Mouse (Mus musculus) stomach, embryonic 16.5 days (tissue): ENCODE results near the gene Ncs1. TPM values are rescaled to one million over a fixed set of nuclear protein-coding genes. Genes with fewer than 3 reads are reported as not detected.

ENCODE experiments used
- ATAC-seq: fragments of 200-750 bp; cut with Nextera tagmentation; 2 replicates; pipeline ENCODE4 v1.8.0; 2017; ENCODE audit warnings: moderate number of reproducible peaks, moderate TSS enrichment; ENCODE audit not compliant: insufficient read depth, low FRiP score
- H3K27ac ChIP-seq: fragments of 300-500 bp; sonication (generic); 2 replicates; pipeline ENCODE4 v1.5.1; 2014; ENCODE audit warnings: low read length
- H3K27me3 ChIP-seq: fragments of 300-500 bp; sonication (generic); 2 replicates; pipeline ENCODE4 v1.6.1; 2014; ENCODE audit warnings: low read length, control low read depth, mixed read lengths; ENCODE audit not compliant: control insufficient read depth, insufficient read depth
- H3K36me3 ChIP-seq: fragments of 300-500 bp; sonication (generic); 2 replicates; pipeline ENCODE4 v1.6.1; 2014; ENCODE audit warnings: low read length; ENCODE audit not compliant: control insufficient read depth, insufficient read depth
- H3K4me1 ChIP-seq: fragments of 300-500 bp; sonication (generic); 2 replicates; pipeline ENCODE4 v1.6.1; 2014; ENCODE audit warnings: low read length, control low read depth, mixed read lengths; ENCODE audit not compliant: control insufficient read depth, insufficient read depth
- H3K4me2 ChIP-seq: fragments of 300-500 bp; sonication (generic); 2 replicates; pipeline ENCODE4 v1.6.1; 2014; ENCODE audit warnings: low read depth, low read length, mixed read lengths
- H3K4me3 ChIP-seq: fragments of 300-500 bp; sonication (generic); replicated peaks from 2 replicates; pipeline ENCODE4 v1.5.1; 2014; ENCODE audit warnings: mild to moderate bottlenecking, low read length
- H3K9ac ChIP-seq: fragments of 300-500 bp; sonication (generic); 2 replicates; pipeline ENCODE4 v1.6.1; 2014; ENCODE audit warnings: low read length
- H3K9me3 ChIP-seq: fragments of 300-500 bp; sonication (generic); replicated peaks from 2 replicates; pipeline ENCODE4 v1.6.1; 2016; ENCODE audit warnings: low read length, control low read depth; ENCODE audit not compliant: control insufficient read depth
- WGBS: fragments of 180-500 bp; shearing (Covaris S2); extraction: QIAGEN DNeasy Blood & Tissue Kit; methylation state at CpG from one replicate; pipeline ENCODE4 v1.1.7; 2014; 5-methylcytosine and 5-hydroxymethylcytosine counted together
- polyA plus RNA-seq: library from polyadenylated mRNA; unstranded; fragments of >200 nt; fragmentation: Nextera tagmentation; extraction: Ambion mirVana; gene quantifications from 2 replicates; pipeline ENCODE4 v1.2.1, GENCODE M21; 2015

Gene Ncs1
- polyA plus RNA-seq, 1 experiment from 2014 or later = 22.2 TPM

GRCm38 (mm10) chr2:31314007-31314465 is 68.4 kb downstream of the Ncs1 start, which contains the start of gene Hmcn2:
TSS of gene Hmcn2 (plus strand) at chr2:31314415.
- peaks cover 46% of the 10 kb centered on the region for H3K27me3 ChIP-seq
- H3K4me3 ChIP-seq = peak within 1 kb of the TSS; percentile 37
- ATAC-seq = no peak
- H3K36me3 ChIP-seq = no peaks in the 10 kb centered on the region
- H3K9me3 ChIP-seq = no peaks in the 10 kb centered on the region
- WGBS = 3% methylated on average over 33 of the region's 33 CpGs
- H3K9ac ChIP-seq = peak within 1 kb of the TSS; percentile 61
- peak within 1 kb of the TSS; percentile 49 for H3K4me2 ChIP-seq
- H3K4me1 ChIP-seq = no peaks in the 10 kb centered on the region
- no peak within 1 kb of the TSS for H3K27ac ChIP-seq

- peak; percentile 79; the same call in 1 of the 2 replicates for ATAC-seq
- H3K4me2 ChIP-seq = no peak overlapping the region
- H3K4me1 ChIP-seq = peaks cover 4% of the 10 kb centered on the region; the same call in 1 of the 2 replicates
- no peaks in the 10 kb centered on the region for H3K36me3 ChIP-seq
- peaks cover 34% of the 10 kb centered on the region for H3K27me3 ChIP-seq
- no peaks in the 10 kb centered on the region for H3K9me3 ChIP-seq
- peak overlapping the region; percentile 77 for H3K27ac ChIP-seq
- peak overlapping the region; percentile 34; the same call in 1 of the 2 replicates for H3K9ac ChIP-seq
- no peak overlapping the region for H3K4me3 ChIP-seq
- 10% methylated on average over 2 of the region's 2 CpGs for WGBS
Measured at GRCm38 (mm10) chr2:31318162-31318561, 72.5 kb downstream of the Ncs1 start.

- Histone ChIP-seq H3K9me3 (no peaks in the 10 kb centered on the region), H3K4me1 (peaks cover 4% of the 10 kb centered on the region; the same call in 1 of the 2 replicates), H3K4me3 (no peak overlapping the region), H3K27ac (peak overlapping the region; percentile 77; the same call in 1 of the 2 replicates), H3K9ac (no peak overlapping the region), H3K27me3 (peaks cover 25% of the 10 kb centered on the region), H3K36me3 (no peaks in the 10 kb centered on the region), H3K4me2 (no peak overlapping the region)
- no peak for ATAC-seq
- 76% methylated on average over 2 of the region's 2 CpGs for WGBS
Measured at GRCm38 (mm10) chr2:31319200-31319599, 73.6 kb downstream of the Ncs1 start.

GRCm38 (mm10) chr2:31327186-31327585 is 81.6 kb downstream of the Ncs1 start:
- Histone ChIP-seq H3K4me1 (peaks cover 14% of the 10 kb centered on the region; the same call in 1 of the 2 replicates), H3K27me3 (no peaks in the 10 kb centered on the region), H3K9ac (no peak overlapping the region), H3K36me3 (no peaks in the 10 kb centered on the region), H3K9me3 (no peaks in the 10 kb centered on the region), H3K4me3 (no peak overlapping the region), H3K4me2 (no peak overlapping the region), H3K27ac (no peak overlapping the region)
- ATAC-seq = no peak
- WGBS = 45% methylated on average over 10 of the region's 10 CpGs

- Histone ChIP-seq H3K9me3 (no peaks in the 10 kb centered on the region), H3K4me2 (peak overlapping the region; percentile 9; the same call in 1 of the 2 replicates), H3K4me1 (peaks cover 33% of the 10 kb centered on the region), H3K9ac (peak overlapping the region; percentile 46), H3K4me3 (no peak overlapping the region), H3K27ac (peak overlapping the region; percentile 61), H3K36me3 (no peaks in the 10 kb centered on the region), H3K27me3 (no peaks in the 10 kb centered on the region)
- WGBS = 32% methylated on average over 12 of the region's 12 CpGs
- ATAC-seq = peak; percentile 77
Measured at GRCm38 (mm10) chr2:31337706-31338330, 92.2 kb downstream of the Ncs1 start.

GRCm38 (mm10) chr2:31339826-31340225 is 94.2 kb downstream of the Ncs1 start:
- Histone ChIP-seq H3K4me3 (no peak overlapping the region), H3K36me3 (no peaks in the 10 kb centered on the region), H3K27ac (no peak overlapping the region; the same call in 1 of the 2 replicates), H3K9ac (no peak overlapping the region), H3K9me3 (no peaks in the 10 kb centered on the region), H3K4me1 (peaks cover 33% of the 10 kb centered on the region), H3K4me2 (no peak overlapping the region), H3K27me3 (no peaks in the 10 kb centered on the region)
- WGBS = 29% methylated on average over 9 of the region's 9 CpGs
- peak; percentile 51; the same call in 1 of the 2 replicates for ATAC-seq

GRCm38 (mm10) chr2:31341726-31342535 is 96.3 kb downstream of the Ncs1 start:
- Histone ChIP-seq H3K9me3 (no peaks in the 10 kb centered on the region), H3K36me3 (no peaks in the 10 kb centered on the region), H3K27ac (no peak overlapping the region), H3K4me2 (no peak overlapping the region), H3K27me3 (no peaks in the 10 kb centered on the region), H3K4me3 (no peak overlapping the region), H3K4me1 (peaks cover 32% of the 10 kb centered on the region), H3K9ac (no peak overlapping the region)
- ATAC-seq = no peak
- 69% methylated on average over 8 of the region's 8 CpGs for WGBS
